Mouse (Mus musculus) bone marrow, adult 2 months (tissue): Measurements from ENCODE around the gene Reep1. TPM values are rescaled to one million over a fixed set of nuclear protein-coding genes. Genes with fewer than 3 reads are reported as not detected.
A peak's percentile ranks its signal among the peaks of the same experiment; 100 is the strongest.

Source experiments
- H3K27ac ChIP-seq: fragments of 200-500 bp; 2 replicates; pipeline ENCODE4 v1.5.1; 2012; ENCODE audit warnings: low read depth, mild to moderate bottlenecking, control low read depth, inconsistent platforms, low read length; ENCODE audit not compliant: control insufficient read depth, poor library complexity, insufficient read depth
- H3K4me1 ChIP-seq: fragments of 200-500 bp; 2 replicates; pipeline ENCODE4 v1.6.1; 2011; ENCODE audit warnings: low read length; ENCODE audit not compliant: control insufficient read depth, insufficient read depth
- H3K4me3 ChIP-seq: fragments of 200-500 bp; replicated peaks from 2 replicates; pipeline ENCODE3; 2011; ENCODE audit warnings: mild to moderate bottlenecking, low read depth, low read length, control low read depth; ENCODE audit not compliant: control insufficient read depth
- CTCF ChIP-seq: fragments of 200-500 bp; IDR thresholded peaks from 2 replicates; pipeline ENCODE4 v1.5.1; 2011; ENCODE audit warnings: low read length, control low read depth; ENCODE audit not compliant: control insufficient read depth, insufficient read depth
- POLR2A ChIP-seq: fragments of 200-500 bp; IDR thresholded peaks from 2 replicates; pipeline ENCODE4 v1.6.1; 2011; ENCODE audit warnings: low read depth, mild to moderate bottlenecking, control low read depth, low read length, borderline replicate concordance; ENCODE audit not compliant: control insufficient read depth
- WGBS: fragments of 180-500 bp; shearing (Covaris S2); methylation state at CpG from one replicate; pipeline ENCODE4 v1.1.7; 2018; 5-methylcytosine and 5-hydroxymethylcytosine counted together
- polyA plus RNA-seq: library from polyadenylated mRNA; stranded (reverse); fragments of >200 nt; gene quantifications from 2 replicates; pipeline ENCODE4 v1.2.4, GENCODE M21; 2011; ENCODE audit warnings: low replicate concordance; ENCODE audit not compliant: missing spikeins, insufficient read depth, insufficient read length

The Reep1 gene
- polyA plus RNA-seq, 1 experiment: 0.90 TPM

DNA sequence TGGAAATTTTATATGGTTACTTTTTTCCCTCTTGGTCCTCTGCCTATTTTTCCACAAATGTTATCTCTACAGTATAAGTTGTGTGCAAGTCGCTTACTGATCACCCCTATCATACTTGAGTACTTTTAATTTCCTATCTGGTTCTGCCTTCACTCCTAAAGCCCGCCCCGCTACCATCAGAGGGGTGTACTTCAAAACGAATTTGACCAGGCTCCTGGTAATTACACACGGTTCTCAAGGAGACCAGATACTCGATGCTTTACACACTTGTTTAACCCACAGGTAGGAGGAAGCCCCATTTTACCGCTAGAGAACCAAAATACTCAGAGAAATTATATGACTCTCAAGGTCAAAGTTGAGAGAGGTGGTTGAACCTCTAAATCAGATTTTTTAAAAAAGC lies 115.7 kb downstream of the Reep1 start:
- peaks cover 1% of the 10 kb centered on the region for H3K4me1 ChIP-seq
- TF ChIP-seq POLR2A: no peak
- no peak for TF ChIP-seq CTCF
- H3K27ac ChIP-seq: no peak overlapping the region
- peak overlapping the region; percentile 81 for H3K4me3 ChIP-seq
- 2% methylated on average over 7 of the region's 7 CpGs for WGBS

DNA sequence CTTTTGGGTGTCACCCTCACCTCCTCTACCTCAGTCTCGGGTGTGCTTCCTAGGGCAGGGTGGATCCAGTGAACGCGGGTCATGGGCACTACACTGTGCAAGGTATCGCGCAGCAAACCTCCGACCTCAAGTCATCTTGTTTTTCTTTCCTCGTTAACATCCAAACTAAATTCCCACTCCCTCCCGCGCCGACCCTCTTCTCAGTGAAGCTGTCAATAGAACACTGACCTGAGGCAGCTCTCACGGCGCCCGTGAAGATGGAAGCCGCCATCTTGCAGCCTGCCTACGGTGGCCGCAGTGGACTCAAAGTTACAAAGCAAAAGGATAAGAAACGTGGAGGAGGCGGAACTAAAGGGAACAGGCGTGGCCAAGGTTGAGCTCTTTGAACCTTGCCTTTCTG lies 116.1 kb downstream of the Reep1 start:
- Histone ChIP-seq H3K27ac (no peak overlapping the region), H3K4me1 (peaks cover 1% of the 10 kb centered on the region), H3K4me3 (peak overlapping the region; percentile 81)
- TF ChIP-seq CTCF: no peak
- TF ChIP-seq POLR2A: peak; percentile 64; the same call in 1 of the 2 replicates
- WGBS: under 1% methylated on average over 19 of the region's 19 CpGs

DNA sequence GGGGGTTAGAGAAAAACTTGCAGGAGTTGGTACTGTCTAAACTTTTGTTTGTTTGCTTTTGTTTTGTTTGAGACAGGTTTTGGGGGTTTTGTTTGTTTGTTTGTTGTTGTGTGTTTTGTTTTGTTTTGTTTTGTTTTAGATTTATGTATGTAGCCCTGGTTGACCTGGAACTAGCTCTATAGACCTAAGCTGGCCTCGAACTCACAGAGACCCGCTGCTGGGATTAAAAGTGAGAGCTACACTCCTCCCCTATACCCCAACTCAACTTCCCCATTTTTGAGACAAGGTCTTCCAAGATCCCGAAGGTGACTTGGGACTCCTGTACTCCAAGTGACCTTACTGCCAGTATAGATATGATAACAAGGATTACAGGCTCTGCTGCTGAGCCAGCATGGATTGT lies 116.6 kb downstream of the Reep1 start:
- 8% methylated on average over 3 of the region's 3 CpGs for WGBS
- no peak overlapping the region for H3K27ac ChIP-seq
- TF ChIP-seq CTCF: no peak
- no peak for TF ChIP-seq POLR2A
- peak overlapping the region; percentile 81 for H3K4me3 ChIP-seq
- peaks cover 1% of the 10 kb centered on the region for H3K4me1 ChIP-seq

DNA sequence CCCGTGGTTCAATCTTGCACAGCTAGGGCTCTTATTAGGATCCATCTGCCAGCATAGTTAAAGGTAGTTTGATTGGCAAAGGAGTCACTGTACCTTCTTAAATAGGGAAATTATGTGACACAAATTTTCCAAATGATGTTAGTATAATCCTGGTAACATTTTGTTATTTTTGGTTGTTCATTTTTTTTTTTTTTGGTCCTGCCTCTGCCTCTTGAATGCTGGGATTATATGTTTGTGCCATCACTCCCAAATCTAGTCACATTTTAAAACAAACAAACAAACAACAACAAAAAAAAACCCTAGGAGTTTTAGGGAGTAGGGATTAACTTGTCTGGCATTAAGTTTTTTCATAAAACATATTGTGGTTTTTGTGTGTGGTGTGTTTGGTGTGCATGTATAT lies 119.5 kb downstream of the Reep1 start, which contains the start of gene Mrpl35:
Mrpl35 (minus strand) TSS at position 101 of the 400 bp plus-strand sequence.
- no peak within 1 kb of the TSS for H3K4me3 ChIP-seq
- TF ChIP-seq POLR2A (no peak), CTCF (no peak)
- 39% methylated on average over 1 of the region's 1 CpGs for WGBS
- H3K27ac ChIP-seq: no peak within 1 kb of the TSS
- H3K4me1 ChIP-seq: no peaks in the 10 kb centered on the region; the same call in 1 of the 2 replicates

DNA sequence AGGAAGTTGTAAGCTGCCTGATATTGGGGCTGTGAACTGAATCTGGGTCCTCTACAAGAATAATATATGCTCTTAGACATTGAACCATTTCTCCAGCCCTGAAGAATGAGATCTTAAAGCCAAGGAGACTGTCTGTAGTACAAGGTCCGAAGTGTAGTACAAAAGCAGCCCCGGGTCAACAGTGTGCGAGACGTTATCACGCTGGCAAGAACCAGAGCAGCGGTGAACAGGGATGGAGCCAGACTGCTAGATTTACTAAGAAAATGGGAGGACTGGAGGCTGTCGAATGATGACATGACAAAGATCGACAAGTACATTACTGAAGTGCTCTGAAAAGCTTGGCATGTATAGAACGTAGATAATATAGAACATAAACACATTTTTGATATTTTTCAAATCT lies 122.4 kb downstream of the Reep1 start:
- WGBS: 90% methylated on average over 9 of the region's 9 CpGs
- Histone ChIP-seq H3K4me3 (no peak overlapping the region), H3K27ac (no peak overlapping the region), H3K4me1 (no peaks in the 10 kb centered on the region)
- no peak for TF ChIP-seq POLR2A
- TF ChIP-seq CTCF: no peak

DNA sequence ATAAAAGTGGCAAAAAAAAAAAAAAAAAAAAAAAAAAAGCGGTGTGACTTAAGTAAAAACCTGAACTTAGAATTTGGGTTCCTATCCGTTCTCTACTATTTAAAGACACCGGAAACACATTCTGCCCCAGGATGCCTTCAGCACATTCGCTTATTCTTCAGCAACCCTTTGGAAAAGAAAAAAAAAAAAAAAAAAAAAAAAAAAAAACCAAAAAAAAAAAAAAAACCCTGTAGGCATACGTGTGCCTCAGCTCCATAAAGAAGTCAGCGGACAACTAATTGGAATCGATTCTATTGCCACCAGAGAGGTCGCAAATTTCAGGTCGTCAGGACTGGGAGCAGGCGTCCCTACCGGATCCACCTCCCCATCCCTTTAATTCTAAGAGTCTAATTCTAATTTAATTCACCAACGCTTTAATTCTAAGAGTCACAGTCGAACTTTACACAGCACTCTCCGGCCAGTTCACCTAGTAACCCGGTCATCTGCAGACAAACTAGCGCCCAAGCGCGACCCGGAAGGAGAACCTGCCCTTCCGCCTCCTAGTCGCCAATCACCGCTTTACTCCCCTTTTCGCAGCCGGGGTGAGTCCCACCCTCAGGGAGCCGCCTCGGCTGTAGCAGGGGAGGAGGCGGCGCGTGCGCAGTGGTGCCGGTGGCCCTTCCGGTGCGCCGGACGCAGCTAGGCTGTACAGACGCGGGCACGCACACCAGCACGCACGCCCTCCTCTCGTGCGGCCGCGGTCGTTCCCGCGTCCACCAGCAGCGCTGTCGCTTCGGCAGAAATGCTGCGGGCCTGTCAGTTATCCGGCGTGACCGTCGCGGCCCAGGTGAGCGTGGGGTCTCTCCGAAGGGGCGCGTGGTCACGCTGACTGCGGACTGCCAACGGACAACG lies 123.6 kb downstream of the Reep1 start, which contains the start of gene Immt:
Immt (plus strand) TSS at position 642 of the 891 bp plus-strand sequence.
- Histone ChIP-seq H3K4me1 (no peaks in the 10 kb centered on the region), H3K27ac (peak within 1 kb of the TSS; percentile 94), H3K4me3 (peak within 1 kb of the TSS; percentile 92)
- TF ChIP-seq POLR2A: peak; percentile 82; the same call in 1 of the 2 replicates
- TF ChIP-seq CTCF: no peak
- under 1% methylated on average over 64 of the region's 64 CpGs for WGBS

DNA sequence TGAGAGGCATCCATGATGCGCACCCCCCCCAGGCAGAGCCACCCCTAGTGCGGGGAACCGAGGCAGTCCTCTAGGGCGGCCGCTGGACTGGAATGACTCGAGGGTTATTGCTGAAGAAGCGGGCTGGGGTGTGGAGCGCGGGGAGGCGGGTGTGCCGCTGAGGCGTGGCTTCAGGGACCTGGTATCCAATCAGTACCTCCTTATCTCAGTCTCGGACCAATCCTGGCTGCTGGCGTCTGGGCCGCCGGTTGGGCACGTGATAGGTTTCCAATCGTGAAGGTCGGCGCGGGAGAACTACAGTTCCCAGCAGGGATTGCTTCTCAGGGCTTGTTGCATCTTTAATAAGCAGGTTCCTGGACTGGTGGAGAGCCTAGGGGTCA lies 124.2 kb downstream of the Reep1 start:
- H3K27ac ChIP-seq: peak overlapping the region; percentile 94
- H3K4me1 ChIP-seq: no peaks in the 10 kb centered on the region
- TF ChIP-seq POLR2A (no peak; the same call in 1 of the 2 replicates), CTCF (no peak)
- peak overlapping the region; percentile 92 for H3K4me3 ChIP-seq
- under 1% methylated on average over 21 of the region's 21 CpGs for WGBS

DNA sequence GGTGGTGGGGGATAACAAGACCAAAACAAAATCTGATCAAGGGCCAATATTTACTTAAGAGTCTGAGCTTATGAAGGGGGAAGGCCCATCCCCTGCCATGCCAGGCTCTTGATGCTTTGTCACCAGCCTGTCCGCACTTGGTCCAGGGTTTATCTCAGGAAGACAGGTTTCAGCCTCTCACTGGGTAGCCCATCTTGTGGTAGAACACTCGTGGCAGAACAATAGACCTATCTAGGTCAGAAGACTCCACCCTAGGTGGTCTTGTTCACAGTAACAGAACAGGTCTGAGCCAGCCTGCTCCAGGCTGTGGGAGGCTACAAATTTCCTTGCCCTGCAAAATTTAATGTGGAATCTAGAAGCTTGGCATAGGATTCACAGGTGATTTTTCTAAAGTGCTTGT lies 129.4 kb downstream of the Reep1 start:
- H3K4me1 ChIP-seq: no peaks in the 10 kb centered on the region
- H3K4me3 ChIP-seq: no peak overlapping the region
- no peak overlapping the region for H3K27ac ChIP-seq
- 58% methylated on average over 2 of the region's 2 CpGs for WGBS
- TF ChIP-seq CTCF: no peak
- TF ChIP-seq POLR2A: no peak
